Mouse (Mus musculus): ENCODE measurements at regions not wholly inside any gene's neighbourhood (a gene's known extent, or its start where the extent isn't known, plus 50 kb on each side); places are given as distances from the start of the nearest gene placed in this dataset.
A peak's percentile ranks its signal among the peaks of the same experiment; 100 is the strongest.

- no peak for DNase-seq (ENCODE audit: low spot score in 2 of 2)
These were observed 173.8 kb upstream of the Dmrta1 start for GRCm38 (mm10) chr4:89505368-89505819.

GRCm38 (mm10) chr4:89500232-89500631 lies 179.0 kb upstream of the Dmrta1 start:
- no peak for DNase-seq (ENCODE audit: low spot score in 2 of 2)

GRCm38 (mm10) chr4:89490947-89491346 lies 180.1 kb upstream of the Cdkn2b start:
- DNase-seq (ENCODE audit: low spot score in 2 of 2) = no peak

GRCm38 (mm10) chr4:89487416-89488165 lies 176.8 kb upstream of the Cdkn2b start:
- DNase-seq (ENCODE audit: low spot score in 2 of 2) = no peak

GRCm38 (mm10) chr4:89486963-89487362 lies 176.1 kb upstream of the Cdkn2b start:
- DNase-seq (ENCODE audit: low spot score in 2 of 2) = no peak

- peak; percentile 3 to 21 for DNase-seq (ENCODE audit: low spot score in 2 of 2)
These were observed 175.2 kb upstream of the Cdkn2b start for GRCm38 (mm10) chr4:89485981-89486531.

GRCm38 (mm10) chr4:89478646-89479237 lies 167.9 kb upstream of the Cdkn2b start:
- no peak for DNase-seq (ENCODE audit: low spot score in 2 of 2)

- no peak for DNase-seq (ENCODE audit: low spot score in 2 of 2)
These were observed 165.0 kb upstream of the Cdkn2b start for GRCm38 (mm10) chr4:89475848-89476247.

GRCm38 (mm10) chr4:89474836-89475541 lies 164.2 kb upstream of the Cdkn2b start:
- no peak for DNase-seq (ENCODE audit: low spot score in 2 of 2)

- no peak for DNase-seq (ENCODE audit: low spot score in 2 of 2)
These were observed 160.6 kb upstream of the Cdkn2b start for GRCm38 (mm10) chr4:89471426-89471825.

- DNase-seq (ENCODE audit: low spot score in 2 of 2) = no peak
These were observed 159.9 kb upstream of the Cdkn2b start for GRCm38 (mm10) chr4:89470756-89471155.

GRCm38 (mm10) chr4:89469883-89470282 lies 159.0 kb upstream of the Cdkn2b start:
- no peak for DNase-seq (ENCODE audit: low spot score in 2 of 2)

- DNase-seq (ENCODE audit: low spot score in 2 of 2) = no peak
These were observed 158.6 kb upstream of the Cdkn2b start for GRCm38 (mm10) chr4:89469406-89469805.

GRCm38 (mm10) chr4:89466766-89467165 lies 155.9 kb upstream of the Cdkn2b start:
- peak; percentile 10 to 17 for DNase-seq (ENCODE audit: low spot score in 2 of 2)

GRCm38 (mm10) chr4:89463121-89463520 lies 152.3 kb upstream of the Cdkn2b start:
- no peak for DNase-seq (ENCODE audit: low spot score in 2 of 2)

- no peak for DNase-seq (ENCODE audit: low spot score in 2 of 2)
These were observed 149.4 kb upstream of the Cdkn2b start for GRCm38 (mm10) chr4:89460170-89460762.

- no peak for DNase-seq (ENCODE audit: low spot score in 2 of 2)
These were observed 148.5 kb upstream of the Cdkn2b start for GRCm38 (mm10) chr4:89459346-89459666.

GRCm38 (mm10) chr4:89458628-89459345 lies 147.9 kb upstream of the Cdkn2b start:
- DNase-seq (ENCODE audit: low spot score in 2 of 2) = no peak

- no peak for DNase-seq (ENCODE audit: low spot score in 2 of 2)
These were observed 147.0 kb upstream of the Cdkn2b start for GRCm38 (mm10) chr4:89457861-89458260.

GRCm38 (mm10) chr4:89454926-89455325 lies 144.1 kb upstream of the Cdkn2b start:
- DNase-seq (ENCODE audit: low spot score in 2 of 2) = no peak

- no peak for DNase-seq (ENCODE audit: low spot score in 2 of 2)
These were observed 142.2 kb upstream of the Cdkn2b start for GRCm38 (mm10) chr4:89453051-89453450.

- DNase-seq (ENCODE audit: low spot score in 2 of 2) = no peak
These were observed 140.9 kb upstream of the Cdkn2b start for GRCm38 (mm10) chr4:89451741-89452140.

All from right cerebral cortex, adult 2 months (tissue).